Mouse (Mus musculus) heart, adult 2 months (tissue): ENCODE results near the gene Foxe1.

Experiments used
- CTCF ChIP-seq: fragments of 200-600 bp; IDR thresholded peaks from 2 replicates; pipeline ENCODE4 v1.8.1; 2022; ENCODE audit warnings: antibody characterized with exemption, mild to moderate bottlenecking, moderate library complexity
- EP300 ChIP-seq: fragments of 200-500 bp; IDR thresholded peaks from 2 replicates; pipeline ENCODE4 v1.6.1; 2011; ENCODE audit warnings: low read depth, low read length, control low read depth; ENCODE audit not compliant: insufficient read depth
- POLR2A ChIP-seq: fragments of 200-500 bp; IDR thresholded peaks from 2 replicates; pipeline ENCODE4 v1.6.1; 2011; ENCODE audit warnings: mild to moderate bottlenecking, low read depth, low read length, control low read depth; ENCODE audit not compliant: insufficient read depth

GRCm38 (mm10) chr4:46353045-46353444 lies 9.6 kb downstream of the Foxe1 start:
- TF ChIP-seq CTCF (no peak), EP300 (no peak), POLR2A (no peak)
